Mouse (Mus musculus): ENCODE measurements at regions not wholly inside any gene's neighbourhood (a gene's known extent, or its start where the extent isn't known, plus 50 kb on each side); places are given as distances from the start of the nearest gene placed in this dataset.

- Histone ChIP-seq H3K27me3 (ENCODE audit: control insufficient read depth, insufficient read depth, low read length) (no peaks in the 10 kb centered on the region), H3K36me3 (ENCODE audit: control insufficient read depth, insufficient read depth, low read length) (no peaks in the 10 kb centered on the region), H3K9ac (ENCODE audit: low read depth, low read length) (peak overlapping the region; percentile 20; the same call in 1 of the 2 replicates), H3K4me1 (ENCODE audit: control insufficient read depth, insufficient read depth, low read length) (peaks cover 25% of the 10 kb centered on the region), H3K4me3 (ENCODE audit: insufficient read depth, low read depth, low read length) (no peak overlapping the region), H3K27ac (replicated peaks; ENCODE audit: insufficient read depth, low read depth, low read length) (peak overlapping the region; percentile 92), H3K79me2 (ENCODE audit: control insufficient read depth, insufficient read depth, low read length) (no peaks in the 10 kb centered on the region)
- DNase-seq (ENCODE audit: extremely low read depth, low read depth, low spot score): peak; percentile 95
- TF ChIP-seq POLR2A (IDR thresholded peaks at IDR 0.05; ENCODE audit: extremely low read depth, insufficient read depth, low read length): no peak
- 11% methylated on average over 8 of the region's 8 CpGs for WGBS
These were observed 309.2 kb downstream of the Gadd45g start for GRCm38 (mm10) chr13:52155588-52156086.

DNA sequence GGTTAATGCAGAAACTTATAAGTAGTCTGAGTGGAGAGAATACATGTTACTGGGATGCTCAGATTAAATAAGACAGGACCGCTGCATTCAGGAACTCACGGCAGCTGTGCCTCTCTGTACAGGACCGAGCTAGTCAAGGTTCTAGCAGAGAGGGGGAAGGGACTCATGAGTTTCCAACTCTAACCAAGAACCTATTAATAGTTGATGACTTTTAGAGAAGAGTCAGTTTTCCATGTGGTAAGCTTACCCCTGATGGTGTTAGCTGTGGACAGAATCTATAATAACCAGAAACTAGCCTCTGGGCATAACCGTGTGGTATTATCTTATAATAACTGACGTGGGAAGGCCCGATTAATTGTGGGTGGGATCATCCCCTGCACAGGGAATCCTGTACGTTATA lies 316.2 kb downstream of the Gadd45g start:
- H3K27ac ChIP-seq (replicated peaks; ENCODE audit: insufficient read depth, low read depth, low read length): no peak overlapping the region
- TF ChIP-seq CTCF (IDR thresholded peaks at IDR 0.05; ENCODE audit: low read depth, low read length) (no peak), POLR2A (IDR thresholded peaks at IDR 0.05; ENCODE audit: extremely low read depth, insufficient read depth, low read length) (no peak)
- 95% methylated on average over 7 of the region's 7 CpGs for WGBS

DNA sequence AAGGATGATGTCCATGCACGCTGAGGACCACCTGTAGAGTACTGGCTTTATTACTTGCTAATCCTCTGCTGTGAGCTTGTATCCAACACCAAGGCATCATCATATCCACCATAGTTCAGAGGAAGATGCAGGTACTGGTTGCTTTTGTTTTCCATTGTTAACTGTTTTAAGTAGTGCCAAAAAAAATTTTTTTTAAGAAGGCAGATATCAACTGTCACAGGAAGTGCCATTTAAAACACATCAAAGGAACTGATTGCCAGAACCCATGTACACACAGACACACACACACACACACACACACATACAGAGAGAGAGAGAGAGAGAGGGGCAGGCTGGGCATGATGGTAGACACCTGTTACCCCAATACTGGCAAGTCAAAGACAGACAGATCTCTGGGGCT lies 319.1 kb downstream of the Gadd45g start:
- Histone ChIP-seq H3K27ac (replicated peaks; ENCODE audit: insufficient read depth, low read depth, low read length) (no peak overlapping the region), H3K4me1 (ENCODE audit: control insufficient read depth, insufficient read depth, low read length) (no peaks in the 10 kb centered on the region), H3K27me3 (ENCODE audit: control insufficient read depth, insufficient read depth, low read length) (no peaks in the 10 kb centered on the region), H3K79me2 (ENCODE audit: control insufficient read depth, insufficient read depth, low read length) (no peaks in the 10 kb centered on the region), H3K36me3 (ENCODE audit: control insufficient read depth, insufficient read depth, low read length) (no peaks in the 10 kb centered on the region), H3K9ac (ENCODE audit: low read depth, low read length) (no peak overlapping the region), H3K4me3 (ENCODE audit: insufficient read depth, low read depth, low read length) (no peak overlapping the region)
- WGBS: 95% methylated on average over 1 of the region's 1 CpGs
- TF ChIP-seq CTCF (IDR thresholded peaks at IDR 0.05; ENCODE audit: low read depth, low read length) (no peak), POLR2A (IDR thresholded peaks at IDR 0.05; ENCODE audit: extremely low read depth, insufficient read depth, low read length) (no peak)
- DNase-seq (ENCODE audit: extremely low read depth, low read depth, low spot score): no peak

More for the DNA sequence above, 316.2 kb downstream of the Gadd45g start:
- H3K79me2 ChIP-seq (ENCODE audit: control insufficient read depth, insufficient read depth, low read length): no peaks in the 10 kb centered on the region
- no peak overlapping the region for H3K9ac ChIP-seq (ENCODE audit: low read depth, low read length)
- DNase-seq (ENCODE audit: extremely low read depth, low read depth, low spot score): no peak
- H3K4me3 ChIP-seq (ENCODE audit: insufficient read depth, low read depth, low read length): no peak overlapping the region
- no peaks in the 10 kb centered on the region for H3K36me3 ChIP-seq (ENCODE audit: control insufficient read depth, insufficient read depth, low read length)
- no peaks in the 10 kb centered on the region for H3K4me1 ChIP-seq (ENCODE audit: control insufficient read depth, insufficient read depth, low read length)
- H3K27me3 ChIP-seq (ENCODE audit: control insufficient read depth, insufficient read depth, low read length): no peaks in the 10 kb centered on the region

GRCm38 (mm10) chr13:52167968-52168367 lies 321.5 kb downstream of the Gadd45g start:
- Histone ChIP-seq H3K4me3 (ENCODE audit: insufficient read depth, low read depth, low read length) (no peak overlapping the region), H3K79me2 (ENCODE audit: control insufficient read depth, insufficient read depth, low read length) (no peaks in the 10 kb centered on the region), H3K27me3 (ENCODE audit: control insufficient read depth, insufficient read depth, low read length) (no peaks in the 10 kb centered on the region), H3K27ac (replicated peaks; ENCODE audit: insufficient read depth, low read depth, low read length) (no peak overlapping the region), H3K36me3 (ENCODE audit: control insufficient read depth, insufficient read depth, low read length) (no peaks in the 10 kb centered on the region), H3K9ac (ENCODE audit: low read depth, low read length) (no peak overlapping the region), H3K4me1 (ENCODE audit: control insufficient read depth, insufficient read depth, low read length) (no peaks in the 10 kb centered on the region)
- 83% methylated on average over 5 of the region's 5 CpGs for WGBS
- no peak for TF ChIP-seq CTCF (IDR thresholded peaks at IDR 0.05; ENCODE audit: low read depth, low read length)
- TF ChIP-seq POLR2A (IDR thresholded peaks at IDR 0.05; ENCODE audit: extremely low read depth, insufficient read depth, low read length): no peak
- DNase-seq (ENCODE audit: extremely low read depth, low read depth, low spot score): no peak

- Histone ChIP-seq H3K27me3 (ENCODE audit: control insufficient read depth, insufficient read depth, low read length) (no peaks in the 10 kb centered on the region), H3K9ac (ENCODE audit: low read depth, low read length) (no peak overlapping the region), H3K27ac (replicated peaks; ENCODE audit: insufficient read depth, low read depth, low read length) (no peak overlapping the region), H3K36me3 (ENCODE audit: control insufficient read depth, insufficient read depth, low read length) (no peaks in the 10 kb centered on the region), H3K79me2 (ENCODE audit: control insufficient read depth, insufficient read depth, low read length) (no peaks in the 10 kb centered on the region), H3K4me3 (ENCODE audit: insufficient read depth, low read depth, low read length) (no peak overlapping the region), H3K4me1 (ENCODE audit: control insufficient read depth, insufficient read depth, low read length) (peaks cover 2% of the 10 kb centered on the region; the same call in 1 of the 2 replicates)
- 87% methylated on average over 9 of the region's 9 CpGs for WGBS
- no peak for DNase-seq (ENCODE audit: extremely low read depth, low read depth, low spot score)
- TF ChIP-seq POLR2A (IDR thresholded peaks at IDR 0.05; ENCODE audit: extremely low read depth, insufficient read depth, low read length): no peak
- TF ChIP-seq CTCF (IDR thresholded peaks at IDR 0.05; ENCODE audit: low read depth, low read length): no peak
These were observed 326.3 kb downstream of the Gadd45g start for GRCm38 (mm10) chr13:52172706-52173346.

DNA sequence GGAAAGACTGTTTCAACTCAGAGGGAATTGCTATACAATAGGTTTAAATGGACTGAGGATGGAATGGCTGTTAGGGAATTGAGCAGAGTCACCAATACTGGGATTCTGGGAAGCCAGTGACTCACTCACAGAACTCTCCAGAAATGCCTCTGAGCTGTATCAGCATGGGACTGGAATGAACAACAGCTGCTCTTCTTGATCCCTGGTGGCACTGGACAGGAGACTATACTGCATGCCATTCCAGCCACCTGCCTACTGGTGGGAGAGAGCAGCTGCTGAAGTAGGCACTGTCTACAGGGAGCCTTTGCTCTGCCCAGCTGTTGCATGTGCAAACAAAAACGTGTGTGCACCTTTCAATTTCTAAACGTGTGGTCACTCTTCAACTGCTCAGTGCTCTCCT lies 329.2 kb downstream of the Gadd45g start:
- H3K27me3 ChIP-seq (ENCODE audit: control insufficient read depth, insufficient read depth, low read length): no peaks in the 10 kb centered on the region
- H3K36me3 ChIP-seq (ENCODE audit: control insufficient read depth, insufficient read depth, low read length): no peaks in the 10 kb centered on the region
- H3K9ac ChIP-seq (ENCODE audit: low read depth, low read length): no peak overlapping the region
- no peak overlapping the region for H3K27ac ChIP-seq (replicated peaks; ENCODE audit: insufficient read depth, low read depth, low read length)
- peaks cover 11% of the 10 kb centered on the region for H3K4me1 ChIP-seq (ENCODE audit: control insufficient read depth, insufficient read depth, low read length)
- WGBS: 20% methylated on average over 2 of the region's 2 CpGs
- no peak for TF ChIP-seq CTCF (IDR thresholded peaks at IDR 0.05; ENCODE audit: low read depth, low read length)
- TF ChIP-seq POLR2A (IDR thresholded peaks at IDR 0.05; ENCODE audit: extremely low read depth, insufficient read depth, low read length): no peak
- DNase-seq (ENCODE audit: extremely low read depth, low read depth, low spot score): no peak
- H3K79me2 ChIP-seq (ENCODE audit: control insufficient read depth, insufficient read depth, low read length): no peaks in the 10 kb centered on the region
- no peak overlapping the region for H3K4me3 ChIP-seq (ENCODE audit: insufficient read depth, low read depth, low read length)

Measured in liver, adult 2 months (tissue).